Mouse (Mus musculus): ENCODE measurements around the gene Ckb. TPM values are rescaled to one million over a fixed set of nuclear protein-coding genes. Genes with fewer than 3 reads are reported as not detected.
"Not testable (repeated sequence)": the region's sequence is repeated elsewhere in the genome, so short reads cannot be mapped to it uniquely, and the experiment has no call there.

The Ckb gene
- polyA plus RNA-seq (2014; fragmentation: Nextera tagmentation; extraction: Ambion mirVana), result 454 and 458 TPM in 2 replicates

- Histone ChIP-seq H3K27ac (ENCODE audit: low read depth, low read length) (peak within 1 kb of the TSS; percentile 35; the same call in 1 of the 2 replicates), H3K4me2 (peak within 1 kb of the TSS; percentile 88), H3K27me3 (ENCODE audit: control insufficient read depth, insufficient read depth, low read length) (peaks cover 4% of the 10 kb centered on the region; the same call in 1 of the 2 replicates), H3K36me3 (ENCODE audit: control insufficient read depth, insufficient read depth, low read length) (no peaks in the 10 kb centered on the region), H3K4me1 (ENCODE audit: control insufficient read depth, insufficient read depth, low read length) (peaks cover 40% of the 10 kb centered on the region), H3K9ac (ENCODE audit: low read depth, low read length) (peak within 1 kb of the TSS; percentile 79), H3K9me3 (replicated peaks; ENCODE audit: control insufficient read depth, low read length) (no peaks in the 10 kb centered on the region), H3K4me3 (ENCODE audit: low read depth, low read length) (peak within 1 kb of the TSS; percentile 63)
- ATAC-seq (replicated peaks; ENCODE audit: insufficient number of reproducible peaks, low FRiP score, low TSS enrichment), result no peak; the same call in 1 of the 2 replicates
- WGBS (ENCODE audit: insufficient replicate concordance), result under 1% methylated on average over 31 of the region's 31 CpGs
Measured at GRCm38 (mm10) chr12:111672176-111672575, at the start of gene Ckb. TSS of gene Ckb (minus strand) at chr12:111672338.

DNA sequence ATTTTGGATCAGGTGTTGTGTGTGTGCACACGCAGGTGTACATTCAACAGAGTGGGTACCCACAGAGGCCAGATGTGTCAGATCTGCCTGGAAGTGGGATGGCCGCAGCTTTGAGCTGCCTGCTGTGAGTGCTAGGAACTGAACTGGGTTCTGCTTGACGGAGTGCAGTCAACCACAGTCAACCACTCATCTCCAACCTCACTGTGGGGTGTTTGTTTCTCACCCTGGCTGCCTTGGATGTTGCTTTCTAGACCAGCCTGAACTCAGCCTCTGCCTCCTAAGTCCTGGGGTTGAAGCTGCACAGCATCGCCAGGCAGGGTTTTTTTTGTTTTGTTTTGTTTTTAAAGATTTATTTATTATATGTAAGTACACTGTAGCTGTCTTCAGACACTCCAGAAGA lies 48.1 kb upstream of the Ckb start:
- ATAC-seq (replicated peaks; ENCODE audit: insufficient number of reproducible peaks, low FRiP score, low TSS enrichment), result no peak
- no peak overlapping the region for H3K4me2 ChIP-seq
- no peak overlapping the region for H3K9ac ChIP-seq (ENCODE audit: low read depth, low read length)
- H3K36me3 ChIP-seq (ENCODE audit: control insufficient read depth, insufficient read depth, low read length), result peaks cover 3% of the 10 kb centered on the region
- WGBS (ENCODE audit: insufficient replicate concordance), result 78% methylated on average over 4 of the region's 4 CpGs
- no peaks in the 10 kb centered on the region for H3K27me3 ChIP-seq (ENCODE audit: control insufficient read depth, insufficient read depth, low read length)
- H3K27ac ChIP-seq (ENCODE audit: low read depth, low read length), result no peak overlapping the region
- H3K9me3 ChIP-seq (replicated peaks; ENCODE audit: control insufficient read depth, low read length), result no peaks in the 10 kb centered on the region
- no peaks in the 10 kb centered on the region for H3K4me1 ChIP-seq (ENCODE audit: control insufficient read depth, insufficient read depth, low read length)
- H3K4me3 ChIP-seq (ENCODE audit: low read depth, low read length), result no peak overlapping the region

DNA sequence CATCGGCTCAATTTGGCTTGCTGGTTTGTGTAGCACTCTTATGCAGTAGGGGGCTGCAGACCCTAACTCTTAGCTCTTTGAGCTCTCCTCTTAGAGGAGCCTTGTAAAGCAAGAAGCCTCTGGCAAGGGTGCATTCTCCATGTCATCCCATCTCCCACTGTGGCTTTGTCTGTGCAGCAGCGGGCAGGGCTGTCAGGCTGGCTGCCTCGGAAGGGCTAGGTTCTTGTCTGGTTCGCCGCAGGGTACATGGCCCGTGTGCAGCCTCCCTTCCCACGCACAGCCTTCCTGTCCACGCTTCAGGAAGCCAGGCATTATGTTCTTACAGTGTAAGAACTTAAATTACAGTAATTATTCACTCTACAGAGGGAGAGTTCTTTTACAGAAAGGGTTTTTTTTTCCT lies 46.5 kb upstream of the Ckb start:
- no peak for ATAC-seq (replicated peaks; ENCODE audit: insufficient number of reproducible peaks, low FRiP score, low TSS enrichment)

GRCm38 (mm10) chr12:111716505-111716904 lies 44.4 kb upstream of the Ckb start:
- Histone ChIP-seq H3K4me2 (no peak overlapping the region), H3K9me3 (replicated peaks; ENCODE audit: control insufficient read depth, low read length) (no peaks in the 10 kb centered on the region), H3K36me3 (ENCODE audit: control insufficient read depth, insufficient read depth, low read length) (no peaks in the 10 kb centered on the region; the same call in 1 of the 2 replicates), H3K27ac (ENCODE audit: low read depth, low read length) (no peak overlapping the region), H3K4me1 (ENCODE audit: control insufficient read depth, insufficient read depth, low read length) (peaks cover 11% of the 10 kb centered on the region; the same call in 1 of the 2 replicates), H3K9ac (ENCODE audit: low read depth, low read length) (no peak overlapping the region), H3K4me3 (ENCODE audit: low read depth, low read length) (no peak overlapping the region), H3K27me3 (ENCODE audit: control insufficient read depth, insufficient read depth, low read length) (no peaks in the 10 kb centered on the region)
- no peak for ATAC-seq (replicated peaks; ENCODE audit: insufficient number of reproducible peaks, low FRiP score, low TSS enrichment)
- WGBS (ENCODE audit: insufficient replicate concordance), result 96% methylated on average over 7 of the region's 7 CpGs

More for the DNA sequence above, 46.5 kb upstream of the Ckb start:
- H3K36me3 ChIP-seq (ENCODE audit: control insufficient read depth, insufficient read depth, low read length), result peaks cover 3% of the 10 kb centered on the region; the same call in 1 of the 2 replicates
- no peak overlapping the region for H3K4me3 ChIP-seq (ENCODE audit: low read depth, low read length)
- H3K27ac ChIP-seq (ENCODE audit: low read depth, low read length), result no peak overlapping the region
- no peaks in the 10 kb centered on the region for H3K9me3 ChIP-seq (replicated peaks; ENCODE audit: control insufficient read depth, low read length)
- no peak overlapping the region for H3K4me2 ChIP-seq
- WGBS (ENCODE audit: insufficient replicate concordance), result 68% methylated on average over 8 of the region's 8 CpGs
- 0 out of 2 replicates have a peak, but pooled peaks cover 2% of the 10 kb centered on the region for H3K4me1 ChIP-seq (ENCODE audit: control insufficient read depth, insufficient read depth, low read length)
- no peaks in the 10 kb centered on the region for H3K27me3 ChIP-seq (ENCODE audit: control insufficient read depth, insufficient read depth, low read length)
- no peak overlapping the region for H3K9ac ChIP-seq (ENCODE audit: low read depth, low read length)

DNA sequence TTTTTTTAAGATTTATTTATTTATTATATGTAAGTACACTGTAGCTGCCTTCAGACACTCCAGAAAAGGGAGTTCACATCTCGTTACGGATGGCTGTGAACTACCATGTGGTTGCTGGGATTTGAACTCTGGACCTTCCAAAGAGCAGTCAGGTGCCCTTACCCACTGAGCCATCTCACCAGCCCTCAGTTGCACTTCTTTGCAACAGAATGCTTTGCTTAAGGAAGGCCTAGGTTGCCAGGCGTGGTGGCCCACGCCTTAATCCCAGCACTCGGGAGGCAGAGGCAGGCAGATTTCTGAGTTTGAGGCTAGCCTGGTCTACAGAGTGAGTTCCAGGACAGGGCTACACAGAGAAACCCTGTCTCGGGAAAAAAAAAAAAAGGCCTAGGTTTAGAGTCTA lies 41.7 kb upstream of the Ckb start:
- H3K9ac ChIP-seq (ENCODE audit: low read depth, low read length), result not testable (repeated sequence)
- WGBS (ENCODE audit: insufficient replicate concordance), result 75% methylated on average over 6 of the region's 6 CpGs

DNA sequence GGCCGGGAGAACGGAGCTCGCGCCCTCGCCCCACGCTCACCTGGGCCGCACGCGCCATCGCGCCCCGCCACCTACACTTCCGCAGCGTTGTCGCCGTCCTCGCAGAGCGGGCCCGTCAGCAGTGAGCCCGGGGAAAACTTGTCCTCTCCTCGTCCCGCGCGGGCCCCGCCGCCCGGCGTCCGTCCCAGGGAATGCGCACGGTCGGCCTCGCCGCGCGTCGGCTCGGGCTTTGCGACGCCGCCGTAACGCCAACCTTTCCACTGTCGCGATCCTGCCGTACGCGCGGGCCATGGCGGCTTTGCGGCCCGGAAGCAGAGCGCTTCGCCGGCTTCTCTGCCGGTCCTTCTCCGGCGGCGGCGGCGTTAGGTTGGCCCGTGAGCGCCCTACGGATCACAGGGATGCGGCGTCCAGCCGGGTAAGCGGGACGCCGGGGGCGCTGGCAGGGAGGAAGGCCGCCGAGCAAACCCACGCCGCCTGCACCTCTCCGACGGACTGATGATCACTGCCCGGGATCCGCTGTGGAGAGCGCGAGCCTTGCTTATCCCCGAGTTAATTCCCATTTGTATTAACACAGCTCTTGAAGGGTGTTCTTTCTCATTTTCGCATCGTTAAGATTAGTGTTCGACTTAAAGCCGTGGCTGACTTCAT lies 41.0 kb upstream of the Ckb start, which contains the start of the genes Bag5 and Apopt1:
Bag5 (minus strand) TSS at position 254 of the 648 bp plus-strand sequence.
Apopt1 (plus strand) TSS at position 258 of the 648 bp plus-strand sequence.
- H3K9ac ChIP-seq (ENCODE audit: low read depth, low read length), result peak within 1 kb of the TSS; percentile 91
- peaks cover 16% of the 10 kb centered on the region for H3K36me3 ChIP-seq (ENCODE audit: control insufficient read depth, insufficient read depth, low read length)
- H3K9me3 ChIP-seq (replicated peaks; ENCODE audit: control insufficient read depth, low read length), result no peaks in the 10 kb centered on the region
- under 1% methylated on average over 76 of the region's 86 CpGs for WGBS (ENCODE audit: insufficient replicate concordance)
- peak within 1 kb of the TSS; percentile 100 for H3K4me3 ChIP-seq (ENCODE audit: low read depth, low read length)
- peak within 1 kb of the TSS; percentile 70 for H3K27ac ChIP-seq (ENCODE audit: low read depth, low read length)
- peak within 1 kb of the TSS; percentile 80 for H3K4me2 ChIP-seq
- peaks cover 13% of the 10 kb centered on the region; the same call in 1 of the 2 replicates for H3K4me1 ChIP-seq (ENCODE audit: control insufficient read depth, insufficient read depth, low read length)
- ATAC-seq (replicated peaks; ENCODE audit: insufficient number of reproducible peaks, low FRiP score, low TSS enrichment), result peak; percentile 88
- no peaks in the 10 kb centered on the region for H3K27me3 ChIP-seq (ENCODE audit: control insufficient read depth, insufficient read depth, low read length)

More for the DNA sequence above, 41.7 kb upstream of the Ckb start:
- Histone ChIP-seq H3K4me3 (ENCODE audit: low read depth, low read length) (peak overlapping the region; percentile 100), H3K36me3 (ENCODE audit: control insufficient read depth, insufficient read depth, low read length) (peaks cover 14% of the 10 kb centered on the region), H3K4me1 (ENCODE audit: control insufficient read depth, insufficient read depth, low read length) (peaks cover 13% of the 10 kb centered on the region; the same call in 1 of the 2 replicates), H3K4me2 (peak overlapping the region; percentile 80)
- H3K27ac ChIP-seq (ENCODE audit: low read depth, low read length); H3K27me3 ChIP-seq (ENCODE audit: control insufficient read depth, insufficient read depth, low read length); H3K9me3 ChIP-seq (replicated peaks; ENCODE audit: control insufficient read depth, low read length); ATAC-seq (replicated peaks; ENCODE audit: insufficient number of reproducible peaks, low FRiP score, low TSS enrichment): not testable (repeated sequence)

- peaks cover 16% of the 10 kb centered on the region for H3K36me3 ChIP-seq (ENCODE audit: control insufficient read depth, insufficient read depth, low read length)
- no peaks in the 10 kb centered on the region for H3K27me3 ChIP-seq (ENCODE audit: control insufficient read depth, insufficient read depth, low read length)
- peak overlapping the region; percentile 100 for H3K4me3 ChIP-seq (ENCODE audit: low read depth, low read length)
- WGBS (ENCODE audit: insufficient replicate concordance), result under 1% methylated on average over 33 of the region's 33 CpGs
- H3K27ac ChIP-seq (ENCODE audit: low read depth, low read length), result peak overlapping the region; percentile 70
- H3K9ac ChIP-seq (ENCODE audit: low read depth, low read length), result peak overlapping the region; percentile 91
- H3K4me2 ChIP-seq, result peak overlapping the region; percentile 80
- H3K4me1 ChIP-seq (ENCODE audit: control insufficient read depth, insufficient read depth, low read length), result peaks cover 13% of the 10 kb centered on the region; the same call in 1 of the 2 replicates
- H3K9me3 ChIP-seq (replicated peaks; ENCODE audit: control insufficient read depth, low read length), result no peaks in the 10 kb centered on the region
- peak; percentile 48; the same call in 1 of the 2 replicates for ATAC-seq (replicated peaks; ENCODE audit: insufficient number of reproducible peaks, low FRiP score, low TSS enrichment)
Measured at GRCm38 (mm10) chr12:111712476-111712875, 40.3 kb upstream of the Ckb start.

DNA sequence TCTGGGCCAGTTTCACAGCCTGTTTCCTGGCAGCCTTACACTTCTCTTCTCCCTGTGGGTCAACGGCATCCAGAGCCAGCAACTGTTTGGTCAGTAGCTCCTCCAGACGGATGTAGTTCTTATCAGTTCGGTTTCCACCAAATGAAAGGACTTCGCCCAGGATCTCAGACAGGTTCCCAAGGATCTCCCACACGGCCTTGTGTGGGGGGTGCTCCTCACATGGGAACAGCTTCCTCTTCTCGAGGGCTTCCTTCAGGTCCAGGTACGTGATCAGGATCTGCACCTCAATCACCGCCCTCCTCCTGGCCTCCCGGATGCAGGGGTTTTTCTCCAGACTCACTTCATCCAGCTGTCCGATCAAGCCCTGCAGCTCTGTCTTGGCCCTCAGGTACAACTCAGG lies 38.0 kb upstream of the Ckb start:
- WGBS (ENCODE audit: insufficient replicate concordance), result 85% methylated on average over 10 of the region's 10 CpGs
- no peak for ATAC-seq (replicated peaks; ENCODE audit: insufficient number of reproducible peaks, low FRiP score, low TSS enrichment)
- H3K4me1 ChIP-seq (ENCODE audit: control insufficient read depth, insufficient read depth, low read length), result peaks cover 13% of the 10 kb centered on the region; the same call in 1 of the 2 replicates

More for the DNA sequence above, 38.0 kb upstream of the Ckb start:
- Histone ChIP-seq H3K27me3 (ENCODE audit: control insufficient read depth, insufficient read depth, low read length) (no peaks in the 10 kb centered on the region), H3K9ac (ENCODE audit: low read depth, low read length) (no peak overlapping the region), H3K27ac (ENCODE audit: low read depth, low read length) (no peak overlapping the region), H3K4me3 (ENCODE audit: low read depth, low read length) (no peak overlapping the region), H3K9me3 (replicated peaks; ENCODE audit: control insufficient read depth, low read length) (no peaks in the 10 kb centered on the region), H3K4me2 (no peak overlapping the region), H3K36me3 (ENCODE audit: control insufficient read depth, insufficient read depth, low read length) (peaks cover 16% of the 10 kb centered on the region)
